Mouse (Mus musculus) MEL (cell line): ENCODE measurements around the gene Mrpl30. TPM values are rescaled to one million over a fixed set of nuclear protein-coding genes. Genes with fewer than 3 reads are reported as not detected.
A peak's percentile ranks its signal among the peaks of the same experiment; 100 is the strongest.

ENCODE experiments used
- DNase-seq: peaks from one replicate; pipeline ENCODE4 v3.0.0; 2011; ENCODE audit warnings: low read depth, low spot score
- H3K27ac ChIP-seq: 2 replicates; pipeline ENCODE4 v1.5.1; 2012; ENCODE audit warnings: low read depth, mild to moderate bottlenecking, control low read depth, low read length, moderate library complexity; ENCODE audit not compliant: control insufficient read depth
- H3K27me3 ChIP-seq, 2 experiments: fragments of 150-350 bp in 1 of 2; sonication (generic) in 1 of 2; 2 replicates each; pipeline ENCODE4 v1.6.1; 2012; ENCODE audit warnings: low read length in 2 of 2, mild to moderate bottlenecking in 2 of 2, improper control_type of control experiment in 1 of 2, moderate library complexity in 1 of 2; ENCODE audit not compliant: insufficient read depth in 2 of 2, control insufficient read depth in 1 of 2
- H3K36me3 ChIP-seq, 2 experiments: 2 replicates each; pipeline ENCODE4 v1.6.1; 2012 to 2014; ENCODE audit warnings: low read length in 2 of 2, improper control_type of control experiment in 1 of 2, inconsistent platforms in 1 of 2, mild to moderate bottlenecking in 1 of 2; ENCODE audit not compliant: insufficient read depth in 2 of 2, control insufficient read depth in 1 of 2
- H3K4me1 ChIP-seq, 2 experiments: fragments of 150-350 bp in 1 of 2; sonication (generic) in 1 of 2; 2 replicates each; pipeline ENCODE4 v1.6.1; 2012; ENCODE audit warnings: low read length in 2 of 2, improper control_type of control experiment in 1 of 2, mild to moderate bottlenecking in 1 of 2; ENCODE audit not compliant: insufficient read depth in 2 of 2, control insufficient read depth in 1 of 2
- H3K4me3 ChIP-seq, 2 experiments: fragments of 150-350 bp in 1 of 2; sonication (generic) in 1 of 2; 2 replicates each; pipeline ENCODE4 v1.5.1; 2012; ENCODE audit warnings: low read depth in 2 of 2, low read length in 2 of 2, mild to moderate bottlenecking in 2 of 2, moderate library complexity in 2 of 2, control low read depth in 1 of 2, improper control_type of control experiment in 1 of 2; ENCODE audit not compliant: control insufficient read depth in 1 of 2, insufficient read depth in 1 of 2
- H3K79me2 ChIP-seq: 2 replicates; pipeline ENCODE4 v1.6.1; 2012; ENCODE audit warnings: mild to moderate bottlenecking, low read length, moderate library complexity; ENCODE audit not compliant: control insufficient read depth, poor library complexity, insufficient read depth
- H3K9ac ChIP-seq: 2 replicates; pipeline ENCODE4 v1.6.1; 2012; ENCODE audit warnings: low read depth, mild to moderate bottlenecking, control low read depth, low read length, moderate library complexity; ENCODE audit not compliant: control insufficient read depth, poor library complexity, severe bottlenecking
- H3K9me3 ChIP-seq: fragments of 150-350 bp; sonication (generic); replicated peaks from 2 replicates; pipeline ENCODE4 v1.6.1; 2012; ENCODE audit warnings: mild to moderate bottlenecking, low read length, improper control_type of control experiment, moderate library complexity; ENCODE audit not compliant: insufficient read depth
- BHLHE40 ChIP-seq: IDR thresholded peaks from 2 replicates; pipeline ENCODE4 v1.6.1; 2012; ENCODE audit warnings: low read depth, mild to moderate bottlenecking, inconsistent platforms, low read length, improper control_type of control experiment, borderline replicate concordance
- CHD1 ChIP-seq: IDR thresholded peaks from 2 replicates; pipeline ENCODE4 v1.6.1; 2012; ENCODE audit warnings: low read depth, mild to moderate bottlenecking, inconsistent platforms, low read length, improper control_type of control experiment
- CHD2 ChIP-seq: IDR thresholded peaks from 2 replicates; pipeline ENCODE4 v1.6.1; 2011; ENCODE audit warnings: low read length, improper control_type of control experiment
- CTCF ChIP-seq, 3 experiments: IDR thresholded peaks in 2 of 3; conservative IDR thresholded peaks in 1 of 3; 2 replicates each; pipeline ENCODE4 v1.5.1; 2011 to 2012; ENCODE audit warnings: low read length in 3 of 3, low read depth in 2 of 3, mild to moderate bottlenecking in 2 of 3, improper control_type of control experiment in 1 of 3, inconsistent platforms in 1 of 3, mixed read lengths in 1 of 3, moderate library complexity in 1 of 3; ENCODE audit not compliant: control insufficient read depth in 1 of 3, insufficient read depth in 1 of 3, poor library complexity in 1 of 3, severe bottlenecking in 1 of 3
- E2F4 ChIP-seq: IDR thresholded peaks from 2 replicates; pipeline ENCODE4 v1.6.1; 2011; ENCODE audit warnings: low read depth, low read length, improper control_type of control experiment, borderline replicate concordance
- ELF1 ChIP-seq: IDR thresholded peaks from 2 replicates; pipeline ENCODE4 v1.6.1; 2014; ENCODE audit warnings: low read depth, mild to moderate bottlenecking, inconsistent platforms, low read length, improper control_type of control experiment, moderate library complexity
- EP300 ChIP-seq, 2 experiments: IDR thresholded peaks; 2 replicates each; pipeline ENCODE4 v1.6.1; 2011; ENCODE audit warnings: improper control_type of control experiment in 2 of 2, low read length in 2 of 2, low read depth in 1 of 2, mild to moderate bottlenecking in 1 of 2
- ETS1 ChIP-seq: IDR thresholded peaks from 2 replicates; pipeline ENCODE4 v1.6.1; 2012; ENCODE audit warnings: low read depth, mild to moderate bottlenecking, inconsistent platforms, low read length, improper control_type of control experiment, moderate library complexity
- GABPA ChIP-seq: IDR thresholded peaks from 2 replicates; pipeline ENCODE4 v1.6.1; 2012; ENCODE audit warnings: low read depth, mild to moderate bottlenecking, inconsistent platforms, low read length, improper control_type of control experiment, moderate library complexity
- GATA1 ChIP-seq: IDR thresholded peaks from 2 replicates; pipeline ENCODE4 v1.6.1; 2011; ENCODE audit warnings: low read depth, low read length, improper control_type of control experiment
- HCFC1 ChIP-seq: IDR thresholded peaks from 2 replicates; pipeline ENCODE4 v1.6.1; 2012; ENCODE audit warnings: low read depth, mild to moderate bottlenecking, inconsistent platforms, low read length, improper control_type of control experiment, moderate library complexity
- JUND ChIP-seq: IDR thresholded peaks from 2 replicates; pipeline ENCODE4 v1.6.1; 2011; ENCODE audit warnings: low read depth, mild to moderate bottlenecking, improper control_type of control experiment, low read length
- KAT2A ChIP-seq: conservative IDR thresholded peaks from 2 replicates; pipeline ENCODE4 v1.6.1; 2012; ENCODE audit warnings: low read depth, low read length, improper control_type of control experiment, inconsistent platforms
- MAFK ChIP-seq: IDR thresholded peaks from 2 replicates; pipeline ENCODE4 v1.6.1; 2011; ENCODE audit warnings: low read depth, mild to moderate bottlenecking, low read length, improper control_type of control experiment, borderline replicate concordance
- MAX ChIP-seq: IDR thresholded peaks from 2 replicates; pipeline ENCODE4 v1.6.1; 2011; ENCODE audit warnings: low read length, improper control_type of control experiment
- MAZ ChIP-seq: IDR thresholded peaks from 2 replicates; pipeline ENCODE4 v1.6.1; 2012; ENCODE audit warnings: low read depth, mild to moderate bottlenecking, inconsistent platforms, low read length, improper control_type of control experiment
- MEF2A ChIP-seq: IDR thresholded peaks from 2 replicates; pipeline ENCODE4 v1.6.1; 2014; ENCODE audit warnings: low read depth, mild to moderate bottlenecking, inconsistent platforms, low read length, improper control_type of control experiment; ENCODE audit not compliant: poor library complexity, insufficient replicate concordance, severe bottlenecking; ENCODE audit errors: extremely low read depth
- MXI1 ChIP-seq: IDR thresholded peaks from 2 replicates; pipeline ENCODE4 v1.6.1; 2011; ENCODE audit warnings: mild to moderate bottlenecking, low read depth, low read length, improper control_type of control experiment
- MYB ChIP-seq: IDR thresholded peaks from 2 replicates; pipeline ENCODE4 v1.6.1; 2011; ENCODE audit warnings: mild to moderate bottlenecking, low read depth, low read length, improper control_type of control experiment
- MYC ChIP-seq: IDR thresholded peaks from 2 replicates; pipeline ENCODE4 v1.6.1; 2011; ENCODE audit warnings: low read depth, mild to moderate bottlenecking, low read length, improper control_type of control experiment, moderate library complexity
- NRF1 ChIP-seq: IDR thresholded peaks from 2 replicates; pipeline ENCODE4 v1.6.1; 2014; ENCODE audit warnings: low read depth, mild to moderate bottlenecking, inconsistent platforms, low read length, improper control_type of control experiment, moderate library complexity; ENCODE audit not compliant: poor library complexity, insufficient read depth, severe bottlenecking
- POLR2A ChIP-seq, 2 experiments: IDR thresholded peaks; 2 replicates each; pipeline ENCODE4 v1.6.1; 2011 to 2012; ENCODE audit warnings: low read length in 2 of 2, mild to moderate bottlenecking in 2 of 2, control low read depth in 1 of 2, improper control_type of control experiment in 1 of 2, low read depth in 1 of 2, moderate library complexity in 1 of 2; ENCODE audit not compliant: control insufficient read depth in 1 of 2, insufficient read depth in 1 of 2, poor library complexity in 1 of 2
- POLR2AphosphoS2 ChIP-seq: IDR thresholded peaks from 2 replicates; pipeline ENCODE4 v1.6.1; 2011; ENCODE audit warnings: low read length, improper control_type of control experiment
- POLR2AphosphoS5 ChIP-seq: IDR thresholded peaks from 2 replicates; pipeline ENCODE4 v1.6.1; 2012; ENCODE audit warnings: low read depth, borderline replicate concordance, mild to moderate bottlenecking, inconsistent platforms, low read length, moderate library complexity, mixed read lengths
- RCOR1 ChIP-seq: IDR thresholded peaks from 2 replicates; pipeline ENCODE4 v1.6.1; 2012; ENCODE audit warnings: low read depth, mild to moderate bottlenecking, inconsistent platforms, low read length, improper control_type of control experiment
- SIN3A ChIP-seq: IDR thresholded peaks from 2 replicates; pipeline ENCODE4 v1.6.1; 2012; ENCODE audit warnings: low read length, improper control_type of control experiment, inconsistent platforms
- TAL1 ChIP-seq: IDR thresholded peaks from 2 replicates; pipeline ENCODE4 v1.6.1; 2012; ENCODE audit warnings: mild to moderate bottlenecking, inconsistent platforms, low read length, moderate library complexity, mixed read lengths
- TBP ChIP-seq: IDR thresholded peaks from 2 replicates; pipeline ENCODE4 v1.8.0; 2011; ENCODE audit warnings: low read depth, low read length, improper control_type of control experiment
- TCF12 ChIP-seq: IDR thresholded peaks from 2 replicates; pipeline ENCODE4 v1.6.1; 2014; ENCODE audit warnings: low read depth, mild to moderate bottlenecking, inconsistent platforms, low read length, improper control_type of control experiment, moderate library complexity
- USF1 ChIP-seq: IDR thresholded peaks from 2 replicates; pipeline ENCODE4 v1.6.1; 2014; ENCODE audit warnings: low read depth, mild to moderate bottlenecking, inconsistent platforms, low read length, improper control_type of control experiment, moderate library complexity
- USF2 ChIP-seq, 2 experiments: IDR thresholded peaks; 2 replicates each; pipeline ENCODE4 v1.6.1; 2011 to 2012; ENCODE audit warnings: improper control_type of control experiment in 2 of 2, low read length in 2 of 2, borderline replicate concordance in 1 of 2, inconsistent platforms in 1 of 2, low read depth in 1 of 2, mild to moderate bottlenecking in 1 of 2; ENCODE audit not compliant: insufficient read depth in 1 of 2
- ZC3H11A ChIP-seq: IDR thresholded peaks from 2 replicates; pipeline ENCODE4 v1.6.1; 2012; ENCODE audit warnings: low read depth, mild to moderate bottlenecking, inconsistent platforms, low read length, improper control_type of control experiment
- ZKSCAN1 ChIP-seq: IDR thresholded peaks from 2 replicates; pipeline ENCODE4 v1.6.1; 2012; ENCODE audit warnings: low read depth, mild to moderate bottlenecking, inconsistent platforms, low read length, improper control_type of control experiment, moderate library complexity
- ZMIZ1 ChIP-seq: IDR thresholded peaks from 2 replicates; pipeline ENCODE4 v1.6.1; 2012; ENCODE audit warnings: low read depth, mild to moderate bottlenecking, inconsistent platforms, low read length, improper control_type of control experiment, moderate library complexity
- ZNF384 ChIP-seq: IDR thresholded peaks from 2 replicates; pipeline ENCODE4 v1.6.1; 2012; ENCODE audit warnings: low read depth, mild to moderate bottlenecking, inconsistent platforms, low read length, improper control_type of control experiment
- polyA plus RNA-seq, 2 experiments: library from polyadenylated mRNA; stranded (reverse) in 1 of 2; unstranded in 1 of 2; fragments of >175 nt in 1 of 2; fragments of >200 nt in 1 of 2; gene quantifications; 2 replicates each; pipeline versions ENCODE4 v1.2.1 to v1.2.4; 2012; ENCODE audit warnings: low replicate concordance in 2 of 2, low read depth in 1 of 2; ENCODE audit not compliant: insufficient read length in 2 of 2, insufficient read depth in 1 of 2, missing spikeins in 1 of 2
- total RNA-seq: library from RNA; depleted of rRNA; stranded (reverse); fragments of 300-350 nt; gene quantifications from 2 replicates; pipeline ENCODE4 v1.2.3, GENCODE M21; 2012

Mrpl30 gene
- total and polyA plus RNA-seq, 3 experiments = 189 to 260 (median 255) TPM

GRCm38 (mm10) chr1:37864511-37865400 is 25.5 kb upstream of the Mrpl30 start:
- peaks cover 0 to 13% of the 10 kb centered on the region in 2 experiments; a peak in 2 of 4 replicates for H3K36me3 ChIP-seq
- H3K79me2 ChIP-seq = peaks cover 2% of the 10 kb centered on the region; the same call in 1 of the 2 replicates
- H3K4me3 ChIP-seq = peak overlapping the region; percentile 75 to 91
- peaks cover 5 to 12% of the 10 kb centered on the region in 2 experiments; a peak in 3 of 4 replicates for H3K4me1 ChIP-seq
- H3K9ac ChIP-seq = peak overlapping the region; percentile 88
- no peaks in the 10 kb centered on the region for H3K9me3 ChIP-seq
- H3K27me3 ChIP-seq = peaks cover 1 to 4% of the 10 kb centered on the region in 2 experiments; a peak in 3 of 4 replicates
- peak overlapping the region; percentile 88 for H3K27ac ChIP-seq
- peak; percentile 99 for DNase-seq
- no peak for TF ChIP-seq ETS1
- no peak; the same call in 1 of the 2 replicates for TF ChIP-seq MAX
- peak; percentile 85 for TF ChIP-seq HCFC1
- peak; percentile 97 for TF ChIP-seq NRF1
- TF ChIP-seq CTCF (IDR thresholded peaks at IDR 0.05 in 2 of 3, conservative IDR thresholded peaks at IDR 0.05 in 1 of 3; ENCODE audit: control insufficient read depth in 1 of 3, insufficient read depth in 1 of 3, low read depth in 2 of 3, low read length in 3 of 3, poor library complexity in 1 of 3, severe bottlenecking in 1 of 3) = no peak
- 0 out of 2 replicates have a peak, but pooled peaks have one; percentile 36 for TF ChIP-seq TBP
- TF ChIP-seq GABPA = no peak
- TF ChIP-seq RCOR1 = no peak
- no peak for TF ChIP-seq MYB
- TF ChIP-seq E2F4 = no peak; the same call in 1 of the 2 replicates
- no peak for TF ChIP-seq MYC
- TF ChIP-seq ZNF384 = no peak
- no peak for TF ChIP-seq USF1
- no peak for TF ChIP-seq TCF12
- no peak for TF ChIP-seq MAFK
- no peak for TF ChIP-seq ZC3H11A
- peak; percentile 79; the same call in 1 of the 2 replicates for TF ChIP-seq MXI1
- peak; percentile 57; the same call in 1 of the 2 replicates for TF ChIP-seq POLR2AphosphoS2
- no peak for TF ChIP-seq USF2 (IDR thresholded peaks at IDR 0.05; ENCODE audit: borderline replicate concordance in 1 of 2, insufficient read depth in 1 of 2, low read depth in 1 of 2, low read length in 2 of 2)
- peak; percentile 50 to 78; a peak in 3 of 4 replicates for TF ChIP-seq POLR2A (IDR thresholded peaks at IDR 0.05; ENCODE audit: control insufficient read depth in 1 of 2, insufficient read depth in 1 of 2, low read depth in 1 of 2, low read length in 2 of 2, poor library complexity in 1 of 2)
- no peak; the same call in 1 of the 2 replicates for TF ChIP-seq KAT2A
- peak; percentile 88; the same call in 1 of the 2 replicates for TF ChIP-seq SIN3A
- TF ChIP-seq ZMIZ1 = no peak; the same call in 1 of the 2 replicates
- TF ChIP-seq JUND = no peak
- no peak for TF ChIP-seq MEF2A
- no peak for TF ChIP-seq TAL1
- no peak for TF ChIP-seq ZKSCAN1
- no peak for TF ChIP-seq CHD1
- no peak for TF ChIP-seq GATA1
- no peak for TF ChIP-seq POLR2AphosphoS5
- TF ChIP-seq ELF1 = peak; percentile 89
- peak; percentile 57; the same call in 1 of the 2 replicates for TF ChIP-seq MAZ
- no peak for TF ChIP-seq CHD2
- TF ChIP-seq BHLHE40 = no peak
- no peak for TF ChIP-seq EP300 (IDR thresholded peaks at IDR 0.05; ENCODE audit: low read depth in 1 of 2, low read length in 2 of 2)
